Mouse (Mus musculus): ENCODE measurements around the gene Syne1.

Syne1 gene

GRCm38 (mm10) chr10:5215943-5216342 lies 335.3 kb downstream of the Syne1 start:
- in situ Hi-C loops (cut with MboI, MseI) = no loop called here

GRCm38 (mm10) chr10:5207905-5208641 lies 343.2 kb downstream of the Syne1 start:
- in situ Hi-C loops (cut with MboI, MseI) = no loop called here

GRCm38 (mm10) chr10:5205977-5206376 lies 345.3 kb downstream of the Syne1 start:
- in situ Hi-C loops (cut with MboI, MseI) = no loop called here

GRCm38 (mm10) chr10:5205570-5205969 lies 345.7 kb downstream of the Syne1 start:
- in situ Hi-C loops (cut with MboI, MseI) = no loop called here

- in situ Hi-C loops (cut with MboI, MseI) = no loop called here
These were observed 347.4 kb downstream of the Syne1 start for GRCm38 (mm10) chr10:5203837-5204236.

- in situ Hi-C loops (cut with MboI, MseI) = loop anchor here (25.0 kb wide), 1 partner anchor 615 kb away; the partner anchor contains the start of genes Fbxo5 (in 2 of the 2) and Mtrf1l (in 2 of the 2)
These were observed 353.9 kb downstream of the Syne1 start for GRCm38 (mm10) chr10:5197356-5197755.

- in situ Hi-C loops (cut with MboI, MseI) = loop anchor here (25.0 kb wide), 1 partner anchor 616 kb away; the partner anchor contains the start of genes Fbxo5 (in 2 of the 2) and Mtrf1l (in 2 of the 2)
These were observed 355.0 kb downstream of the Syne1 start for GRCm38 (mm10) chr10:5196267-5196666.

- in situ Hi-C loops (cut with MboI, MseI) = loop anchor here (25.0 kb wide), 1 partner anchor 617 kb away; the partner anchor contains the start of genes Fbxo5 (in 2 of the 2) and Mtrf1l (in 2 of the 2)
These were observed 356.0 kb downstream of the Syne1 start for GRCm38 (mm10) chr10:5195288-5195687.

- in situ Hi-C loops (cut with MboI, MseI) = loop anchor here (25.0 kb wide), 1 partner anchor 618 kb away; the partner anchor contains the start of genes Fbxo5 (in 2 of the 2) and Mtrf1l (in 2 of the 2)
These were observed 356.5 kb downstream of the Syne1 start for GRCm38 (mm10) chr10:5194671-5195234.

GRCm38 (mm10) chr10:5194081-5194670 lies 357.1 kb downstream of the Syne1 start:
- in situ Hi-C loops (cut with MboI, MseI) = loop anchor here (25.0 kb wide), 1 partner anchor 618 kb away; the partner anchor contains the start of genes Fbxo5 (in 2 of the 2) and Mtrf1l (in 2 of the 2)

- in situ Hi-C loops (cut with MboI, MseI) = loop anchor here (25.0 kb wide), 1 partner anchor 619 kb away; the partner anchor contains the start of genes Fbxo5 (in 2 of the 2) and Mtrf1l (in 2 of the 2)
These were observed 358.3 kb downstream of the Syne1 start for GRCm38 (mm10) chr10:5192861-5193490.

- in situ Hi-C loops (cut with MboI, MseI) = loop anchor here (25.0 kb wide), 1 partner anchor 622 kb away; the partner anchor contains the start of genes Fbxo5 (in 2 of the 2) and Mtrf1l (in 2 of the 2)
These were observed 360.5 kb downstream of the Syne1 start for GRCm38 (mm10) chr10:5190756-5191155.

- in situ Hi-C loops (cut with MboI, MseI) = loop anchor here (25.0 kb wide), 1 partner anchor 623 kb away; the partner anchor contains the start of genes Fbxo5 (in 2 of the 2) and Mtrf1l (in 2 of the 2)
These were observed 362.4 kb downstream of the Syne1 start for GRCm38 (mm10) chr10:5188890-5189289.

GRCm38 (mm10) chr10:5185156-5186083 lies 365.9 kb downstream of the Syne1 start:
- in situ Hi-C loops (cut with MboI, MseI) = loop anchor here (25.0 kb wide), 1 partner anchor 627 kb away; the partner anchor contains the start of genes Fbxo5 (in 2 of the 2) and Mtrf1l (in 2 of the 2)

- in situ Hi-C loops (cut with MboI, MseI) = loop anchor here (25.0 kb wide), 1 partner anchor 631 kb away; the partner anchor contains the start of genes Fbxo5 (in 2 of the 2) and Mtrf1l (in 2 of the 2)
These were observed 369.5 kb downstream of the Syne1 start for GRCm38 (mm10) chr10:5181771-5182176.

- in situ Hi-C loops (cut with MboI, MseI) = loop anchor here (25.0 kb wide), 1 partner anchor 632 kb away; the partner anchor contains the start of genes Fbxo5 (in 2 of the 2) and Mtrf1l (in 2 of the 2)
These were observed 371.4 kb downstream of the Syne1 start for GRCm38 (mm10) chr10:5179891-5180290.

- in situ Hi-C loops (cut with MboI, MseI) = loop anchor here (25.0 kb wide), 1 partner anchor 635 kb away; the partner anchor contains the start of genes Fbxo5 (in 2 of the 2) and Mtrf1l (in 2 of the 2)
These were observed 373.8 kb downstream of the Syne1 start for GRCm38 (mm10) chr10:5177446-5178015.

GRCm38 (mm10) chr10:5176371-5176770 lies 374.9 kb downstream of the Syne1 start:
- in situ Hi-C loops (cut with MboI, MseI) = loop anchor here (25.0 kb wide), 1 partner anchor 636 kb away; the partner anchor contains the start of genes Fbxo5 (in 2 of the 2) and Mtrf1l (in 2 of the 2)

- in situ Hi-C loops (cut with MboI, MseI) = no loop called here
These were observed 380.9 kb downstream of the Syne1 start for GRCm38 (mm10) chr10:5170425-5170824.

Measured in T-helper 17 cell (primary cell).